Mouse (Mus musculus) hindbrain, embryonic 15.5 days (tissue): ENCODE results near the gene Rpl27a. TPM values are rescaled to one million over a fixed set of nuclear protein-coding genes. Genes with fewer than 3 reads are reported as not detected.

Experiments
- ATAC-seq: fragments of 200-750 bp; cut with Nextera tagmentation; 2 replicates; pipeline ENCODE4 v1.8.0; 2017; ENCODE audit warnings: low read depth, moderate number of reproducible peaks, moderate TSS enrichment; ENCODE audit not compliant: low FRiP score
- H3K27ac ChIP-seq: fragments of 300-500 bp; sonication (generic); replicated peaks from 2 replicates; pipeline ENCODE4 v1.5.1; 2015; ENCODE audit warnings: mild to moderate bottlenecking, inconsistent platforms
- H3K27me3 ChIP-seq: fragments of 300-500 bp; sonication (generic); 2 replicates; pipeline ENCODE4 v1.6.1; 2015; ENCODE audit warnings: control low read depth, inconsistent platforms
- H3K36me3 ChIP-seq: fragments of 300-500 bp; sonication (generic); 2 replicates; pipeline ENCODE4 v1.6.1; 2015; ENCODE audit warnings: control low read depth, inconsistent platforms
- H3K4me1 ChIP-seq: fragments of 300-500 bp; sonication (generic); replicated peaks from 2 replicates; pipeline ENCODE4 v1.6.1; 2015; ENCODE audit warnings: control low read depth, inconsistent platforms
- H3K4me2 ChIP-seq: fragments of 300-500 bp; sonication (generic); 2 replicates; pipeline ENCODE4 v1.6.1; 2015; ENCODE audit warnings: moderate library complexity, mild to moderate bottlenecking, inconsistent platforms
- H3K4me3 ChIP-seq: fragments of 300-500 bp; sonication (generic); 2 replicates; pipeline ENCODE4 v1.5.1; 2015; ENCODE audit warnings: mild to moderate bottlenecking, inconsistent platforms
- H3K9ac ChIP-seq: fragments of 300-500 bp; sonication (generic); 2 replicates; pipeline ENCODE4 v1.6.1; 2015; ENCODE audit warnings: inconsistent platforms
- H3K9me3 ChIP-seq: fragments of 300-500 bp; sonication (generic); 2 replicates; pipeline ENCODE4 v1.6.1; 2016; ENCODE audit warnings: control low read depth, inconsistent platforms
- WGBS: fragments of 180-500 bp; shearing (Covaris S2); methylation state at CpG from one replicate; pipeline ENCODE4 v1.1.7; 2015; 5-methylcytosine and 5-hydroxymethylcytosine counted together
- polyA plus RNA-seq: library from polyadenylated mRNA; unstranded; fragments of >200 nt; fragmentation: Nextera tagmentation; extraction: Ambion mirVana; gene quantifications from 2 replicates; pipeline ENCODE4 v1.2.1, GENCODE M21; 2015

Rpl27a gene
- polyA plus RNA-seq, 1 experiment from 2014 or later: 81.4 TPM

GRCm38 (mm10) chr7:109510799-109511198 is 8.1 kb upstream of the Rpl27a start:
- no peak overlapping the region for H3K4me3 ChIP-seq
- H3K27me3 ChIP-seq: no peaks in the 10 kb centered on the region
- H3K36me3 ChIP-seq: no peaks in the 10 kb centered on the region
- no peak for ATAC-seq
- no peak overlapping the region for H3K27ac ChIP-seq
- H3K9ac ChIP-seq: no peak overlapping the region
- H3K4me1 ChIP-seq: peaks cover 10% of the 10 kb centered on the region
- 70% methylated on average over 2 of the region's 2 CpGs for WGBS
- no peak overlapping the region for H3K4me2 ChIP-seq
- no peaks in the 10 kb centered on the region for H3K9me3 ChIP-seq

- 96% methylated on average over 3 of the region's 3 CpGs for WGBS
- peaks cover 9% of the 10 kb centered on the region for H3K4me1 ChIP-seq
Measured at GRCm38 (mm10) chr7:109511838-109512237, 7.1 kb upstream of the Rpl27a start.

GRCm38 (mm10) chr7:109516500-109516899 is 2.4 kb upstream of the Rpl27a start:
- H3K4me3 ChIP-seq: no peak overlapping the region
- WGBS: 89% methylated on average over 3 of the region's 3 CpGs
- H3K27me3 ChIP-seq: no peaks in the 10 kb centered on the region
- no peak overlapping the region for H3K27ac ChIP-seq
- no peak for ATAC-seq
- H3K4me1 ChIP-seq: peaks cover 28% of the 10 kb centered on the region
- H3K36me3 ChIP-seq: peaks cover 10% of the 10 kb centered on the region
- no peaks in the 10 kb centered on the region for H3K9me3 ChIP-seq
- no peak overlapping the region for H3K4me2 ChIP-seq
- H3K9ac ChIP-seq: no peak overlapping the region

More at GRCm38 (mm10) chr7:109511838-109512237, 7.1 kb upstream of the Rpl27a start:
- no peak overlapping the region for H3K4me3 ChIP-seq
- no peaks in the 10 kb centered on the region for H3K9me3 ChIP-seq
- ATAC-seq: no peak
- no peaks in the 10 kb centered on the region for H3K27me3 ChIP-seq
- H3K27ac ChIP-seq: no peak overlapping the region
- no peak overlapping the region for H3K4me2 ChIP-seq
- no peak overlapping the region for H3K9ac ChIP-seq
- no peaks in the 10 kb centered on the region for H3K36me3 ChIP-seq

GRCm38 (mm10) chr7:109518036-109518681 is 788 bp upstream of the Rpl27a start:
- peak overlapping the region; percentile 95 for H3K27ac ChIP-seq
- H3K4me1 ChIP-seq: peaks cover 32% of the 10 kb centered on the region
- peak overlapping the region; percentile 71 for H3K4me2 ChIP-seq
- peak overlapping the region; percentile 71 for H3K9ac ChIP-seq
- H3K27me3 ChIP-seq: no peaks in the 10 kb centered on the region
- H3K9me3 ChIP-seq: no peaks in the 10 kb centered on the region
- WGBS: 20% methylated on average over 10 of the region's 10 CpGs
- H3K36me3 ChIP-seq: peaks cover 27% of the 10 kb centered on the region
- no peak for ATAC-seq
- peak overlapping the region; percentile 72 for H3K4me3 ChIP-seq

- Histone ChIP-seq H3K27ac (peak overlapping the region; percentile 95; the same call in 1 of the 2 replicates), H3K4me2 (peak overlapping the region; percentile 92), H3K4me3 (peak overlapping the region; percentile 72), H3K9ac (peak overlapping the region; percentile 94), H3K4me1 (peaks cover 32% of the 10 kb centered on the region), H3K27me3 (no peaks in the 10 kb centered on the region), H3K36me3 (peaks cover 44% of the 10 kb centered on the region), H3K9me3 (no peaks in the 10 kb centered on the region)
- no peak for ATAC-seq
- WGBS: 4% methylated on average over 10 of the region's 10 CpGs
Measured at GRCm38 (mm10) chr7:109519936-109520335, 989 bp downstream of the Rpl27a start.

GRCm38 (mm10) chr7:109522084-109522483 is 3.1 kb downstream of the Rpl27a start:
- H3K36me3 ChIP-seq: peaks cover 49% of the 10 kb centered on the region

GRCm38 (mm10) chr7:109523304-109523703 is 4.4 kb downstream of the Rpl27a start:
- ATAC-seq: no peak
- no peak overlapping the region for H3K4me2 ChIP-seq
- H3K27ac ChIP-seq: peak overlapping the region; percentile 7; the same call in 1 of the 2 replicates
- no peak overlapping the region for H3K9ac ChIP-seq
- 69% methylated on average over 2 of the region's 2 CpGs for WGBS
- peaks cover 22% of the 10 kb centered on the region for H3K4me1 ChIP-seq
- no peaks in the 10 kb centered on the region for H3K9me3 ChIP-seq
- H3K36me3 ChIP-seq: peaks cover 49% of the 10 kb centered on the region
- H3K4me3 ChIP-seq: no peak overlapping the region
- H3K27me3 ChIP-seq: no peaks in the 10 kb centered on the region

More at GRCm38 (mm10) chr7:109522084-109522483, 3.1 kb downstream of the Rpl27a start:
- H3K9me3 ChIP-seq: no peaks in the 10 kb centered on the region
- H3K4me2 ChIP-seq: no peak overlapping the region
- no peak overlapping the region for H3K27ac ChIP-seq
- no peak overlapping the region for H3K9ac ChIP-seq
- no peak overlapping the region for H3K4me3 ChIP-seq
- H3K27me3 ChIP-seq: no peaks in the 10 kb centered on the region
- H3K4me1 ChIP-seq: peaks cover 32% of the 10 kb centered on the region
- 85% methylated on average over 5 of the region's 5 CpGs for WGBS
- ATAC-seq: no peak

GRCm38 (mm10) chr7:109523741-109524441 is 4.9 kb downstream of the Rpl27a start:
- 72% methylated on average over 6 of the region's 6 CpGs for WGBS

GRCm38 (mm10) chr7:109524442-109524744 is 5.4 kb downstream of the Rpl27a start:
- Histone ChIP-seq H3K27me3 (no peaks in the 10 kb centered on the region), H3K4me2 (no peak overlapping the region), H3K4me1 (peaks cover 21% of the 10 kb centered on the region), H3K9ac (no peak overlapping the region), H3K4me3 (no peak overlapping the region), H3K27ac (no peak overlapping the region), H3K9me3 (no peaks in the 10 kb centered on the region), H3K36me3 (peaks cover 49% of the 10 kb centered on the region)
- no peak for ATAC-seq

More at GRCm38 (mm10) chr7:109523741-109524441, 4.9 kb downstream of the Rpl27a start:
- Histone ChIP-seq H3K4me3 (no peak overlapping the region), H3K9me3 (no peaks in the 10 kb centered on the region), H3K27me3 (no peaks in the 10 kb centered on the region), H3K36me3 (peaks cover 49% of the 10 kb centered on the region), H3K4me1 (peaks cover 21% of the 10 kb centered on the region), H3K9ac (no peak overlapping the region), H3K27ac (peak overlapping the region; percentile 7; the same call in 1 of the 2 replicates), H3K4me2 (no peak overlapping the region)
- no peak for ATAC-seq

- Histone ChIP-seq H3K27ac (no peak overlapping the region), H3K4me1 (peaks cover 20% of the 10 kb centered on the region), H3K36me3 (peaks cover 49% of the 10 kb centered on the region), H3K4me2 (no peak overlapping the region), H3K9ac (no peak overlapping the region), H3K4me3 (no peak overlapping the region), H3K9me3 (no peaks in the 10 kb centered on the region), H3K27me3 (no peaks in the 10 kb centered on the region)
- ATAC-seq: no peak
- 85% methylated on average over 3 of the region's 3 CpGs for WGBS
Measured at GRCm38 (mm10) chr7:109524763-109525162, 5.8 kb downstream of the Rpl27a start.

GRCm38 (mm10) chr7:109525740-109526663 is 7.1 kb downstream of the Rpl27a start:
- H3K27me3 ChIP-seq: no peaks in the 10 kb centered on the region

GRCm38 (mm10) chr7:109527536-109527935 is 8.6 kb downstream of the Rpl27a start:
- no peak for ATAC-seq
- Histone ChIP-seq H3K9ac (no peak overlapping the region), H3K4me1 (no peaks in the 10 kb centered on the region), H3K4me3 (no peak overlapping the region), H3K4me2 (no peak overlapping the region), H3K36me3 (peaks cover 29% of the 10 kb centered on the region), H3K9me3 (no peaks in the 10 kb centered on the region), H3K27me3 (no peaks in the 10 kb centered on the region), H3K27ac (no peak overlapping the region)
- 71% methylated on average over 3 of the region's 3 CpGs for WGBS

More at GRCm38 (mm10) chr7:109525740-109526663, 7.1 kb downstream of the Rpl27a start:
- ATAC-seq: no peak
- Histone ChIP-seq H3K36me3 (peaks cover 44% of the 10 kb centered on the region), H3K27ac (no peak overlapping the region), H3K4me2 (no peak overlapping the region), H3K4me1 (peaks cover 8% of the 10 kb centered on the region; the same call in 1 of the 2 replicates), H3K9me3 (no peaks in the 10 kb centered on the region), H3K4me3 (no peak overlapping the region), H3K9ac (no peak overlapping the region)
- WGBS: 77% methylated on average over 16 of the region's 16 CpGs
